Mouse (Mus musculus) 3T3-L1 (cell line): ENCODE measurements at regions not wholly inside any gene's neighbourhood (a gene's known extent, or its start where the extent isn't known, plus 50 kb on each side); places are given as distances from the start of the nearest gene placed in this dataset.

Source experiments
- DNase-seq: peaks from one replicate; pipeline ENCODE4 v3.0.0-alpha.2; 2015; ENCODE audit warnings: low read depth, low spot score

DNA sequence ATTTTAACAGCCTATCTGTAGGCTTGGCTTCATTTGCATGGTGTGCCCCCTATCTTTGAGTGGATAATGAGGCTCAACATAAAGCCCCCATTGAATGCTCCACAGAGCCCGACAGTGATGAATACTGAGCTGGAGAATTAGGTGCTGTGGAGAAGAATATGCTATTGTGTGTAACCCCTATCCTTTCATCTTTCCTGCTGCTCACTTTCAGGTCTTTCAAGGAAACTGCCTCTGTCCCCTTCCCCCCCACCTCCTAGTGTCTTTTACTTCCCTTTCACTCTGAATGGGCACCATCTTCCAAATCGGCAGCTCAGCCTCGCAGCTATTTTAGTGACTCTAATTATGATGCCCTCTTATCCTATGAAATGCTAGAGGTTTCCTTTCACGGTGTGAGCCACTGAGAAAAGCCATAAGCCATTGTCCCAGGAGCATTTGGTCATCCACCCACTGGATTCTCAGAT, 549.8 kb upstream of the Btbd3 start:
- no peak for DNase-seq

- no peak for DNase-seq
These were observed 550.5 kb upstream of the Btbd3 start for GRCm38 (mm10) chr2:137705724-137706422.

DNA sequence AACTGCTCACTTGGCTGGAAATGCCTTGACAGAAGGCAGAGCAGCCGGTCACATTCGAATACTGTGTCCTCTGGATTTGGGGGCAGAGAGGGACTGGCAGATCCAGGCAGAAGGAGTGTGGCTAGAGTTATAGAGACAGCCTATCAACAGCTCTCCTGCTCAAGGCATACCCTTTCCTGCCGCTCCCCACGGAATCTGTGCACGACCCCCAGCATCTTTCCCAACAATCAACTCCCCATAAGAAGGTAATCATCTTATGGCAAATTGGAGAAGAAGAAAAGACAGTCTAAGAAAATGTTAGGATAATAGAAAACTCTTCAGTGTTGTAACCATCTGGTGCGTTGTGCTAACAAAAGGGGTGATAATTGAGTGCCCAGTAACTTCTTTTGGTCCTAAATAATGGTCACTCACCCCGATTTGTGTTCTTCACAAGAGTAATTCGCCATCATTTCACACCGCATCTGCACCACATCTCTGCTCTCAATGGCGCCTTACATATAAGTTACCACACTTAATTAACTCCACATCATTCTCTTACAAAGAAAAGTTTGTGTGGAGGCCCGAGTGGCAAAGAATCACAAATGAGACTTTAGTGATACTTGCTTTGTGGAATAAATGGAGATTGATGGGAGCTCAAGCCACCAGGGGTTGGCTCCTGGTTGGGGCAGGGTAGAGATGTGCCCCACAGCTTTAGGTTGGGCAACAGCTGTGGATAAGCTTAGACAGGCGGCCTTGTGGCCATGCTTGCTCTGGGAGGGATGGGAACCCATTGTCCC, 551.2 kb upstream of the Btbd3 start:
- DNase-seq = no peak

DNA sequence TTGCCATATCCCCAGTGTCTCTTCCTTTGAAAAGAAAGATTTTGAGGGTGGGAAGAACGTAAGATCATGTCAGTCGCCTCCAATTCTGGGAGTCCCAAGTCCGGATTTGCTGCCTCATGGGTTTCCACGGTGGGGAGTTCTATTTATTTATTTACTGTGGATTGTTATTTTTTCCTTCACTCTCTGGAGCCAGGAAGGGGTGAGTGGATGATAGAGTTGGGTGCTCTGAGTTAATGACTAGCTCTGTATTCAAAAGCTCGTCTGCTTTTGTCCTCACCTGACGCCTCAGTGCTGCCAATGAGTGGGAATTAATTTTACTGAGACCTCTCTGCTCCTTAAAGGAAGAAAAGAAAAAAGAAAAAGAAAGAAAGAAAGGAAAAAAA, 551.8 kb upstream of the Btbd3 start:
- no peak for DNase-seq

DNA sequence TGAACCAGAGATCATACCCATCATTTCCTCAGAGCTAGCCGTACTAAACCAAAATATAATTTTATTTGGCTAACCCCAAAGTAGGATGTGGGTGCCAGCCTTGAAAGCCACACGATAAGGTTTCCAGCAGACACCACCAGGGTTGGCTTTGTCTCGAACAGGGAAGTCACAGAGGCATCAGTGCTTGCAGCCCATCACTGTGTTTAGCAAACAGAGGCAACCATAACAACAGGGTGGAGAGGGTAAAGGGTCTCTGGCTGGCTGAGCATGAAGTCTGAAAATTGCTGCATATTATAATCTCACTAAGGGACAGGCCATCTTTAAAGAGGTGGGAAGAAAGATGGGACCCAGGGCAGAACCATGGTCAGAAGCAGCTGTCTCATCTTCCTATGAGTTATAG, 552.3 kb upstream of the Btbd3 start:
- DNase-seq = no peak

GRCm38 (mm10) chr2:137695885-137696284, 560.5 kb upstream of the Btbd3 start:
- DNase-seq = peak; percentile 54

DNA sequence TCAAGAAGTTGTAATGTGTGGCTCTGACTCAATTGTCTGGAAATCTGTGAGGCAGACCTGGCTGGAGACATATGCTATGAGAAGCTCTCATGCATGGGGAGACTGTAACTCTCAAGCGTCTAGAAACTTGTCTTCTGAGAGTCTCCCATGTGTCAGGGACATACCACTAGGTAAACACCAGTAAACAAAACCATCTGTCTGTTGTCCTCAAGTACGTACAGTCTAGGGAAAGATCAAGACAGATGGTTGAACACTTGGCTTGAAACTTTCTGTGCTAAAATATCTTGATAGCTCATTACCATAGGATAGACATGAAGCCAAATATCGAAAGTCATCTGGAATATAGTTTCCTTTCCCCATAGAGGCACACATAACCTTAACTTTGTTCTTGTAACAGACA, 562.3 kb upstream of the Btbd3 start:
- no peak for DNase-seq

GRCm38 (mm10) chr2:137687208-137687607, 569.2 kb upstream of the Btbd3 start:
- no peak for DNase-seq

- DNase-seq = peak; percentile 67
These were observed 569.6 kb upstream of the Btbd3 start for GRCm38 (mm10) chr2:137686735-137687134.

DNA sequence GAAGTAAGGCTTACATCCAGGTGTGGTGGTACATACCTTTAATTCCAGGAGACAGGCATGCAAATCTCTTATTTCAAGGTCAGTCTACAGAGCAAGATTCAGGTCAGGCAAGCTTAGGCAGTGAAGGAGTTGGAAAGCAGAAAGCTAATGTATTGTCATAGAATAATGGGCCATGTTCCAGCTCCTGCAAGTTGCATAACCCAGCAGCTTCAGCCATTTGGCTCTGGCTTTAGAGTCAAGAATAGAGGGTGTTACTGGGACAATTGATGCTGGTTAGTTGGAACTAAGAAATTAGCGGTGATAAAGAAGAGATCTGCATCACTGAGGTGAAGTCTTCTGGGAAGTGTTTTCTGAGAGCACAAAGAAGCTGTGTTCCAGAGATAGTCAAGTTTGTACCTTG, 565.3 kb upstream of the Jag1 start:
- no peak for DNase-seq

DNA sequence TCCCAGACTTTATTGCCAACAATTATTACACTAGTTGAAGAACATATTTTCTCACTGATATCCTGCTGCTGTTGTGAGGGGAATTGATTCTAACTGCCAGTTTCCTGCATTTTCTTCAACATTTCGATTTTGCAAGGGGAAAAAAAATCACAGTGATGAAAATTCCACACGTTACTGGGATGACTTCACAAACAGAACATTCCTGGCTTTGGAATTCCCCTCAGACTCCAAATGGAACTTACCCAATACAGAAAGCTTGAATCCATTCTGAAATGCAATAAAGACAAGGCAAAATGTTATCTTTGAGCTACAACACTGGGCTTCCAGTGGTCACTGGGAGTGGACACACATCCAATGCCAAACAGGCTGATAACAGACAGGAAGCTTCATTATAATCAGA, 546.7 kb upstream of the Jag1 start:
- peak; percentile 76 for DNase-seq

DNA sequence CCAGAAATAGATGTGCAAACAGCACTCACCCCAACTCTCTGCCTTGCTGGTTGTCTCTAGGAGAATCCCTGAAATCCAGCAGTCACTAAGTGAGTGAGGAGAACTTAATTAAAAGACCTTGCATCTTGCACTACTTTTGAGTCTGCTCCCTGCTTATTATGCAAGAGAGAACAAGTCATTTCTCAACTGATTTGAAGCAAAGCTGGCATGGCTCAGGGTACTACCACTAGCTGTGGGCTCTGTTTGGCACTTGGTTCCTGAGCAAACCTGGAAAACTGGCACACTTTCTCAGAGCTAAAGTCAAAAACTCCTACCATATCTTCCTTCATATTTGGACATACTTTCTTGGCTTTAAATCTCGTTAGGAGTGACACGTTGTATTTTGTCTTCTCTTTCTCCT, 545.8 kb upstream of the Jag1 start:
- no peak for DNase-seq

DNA sequence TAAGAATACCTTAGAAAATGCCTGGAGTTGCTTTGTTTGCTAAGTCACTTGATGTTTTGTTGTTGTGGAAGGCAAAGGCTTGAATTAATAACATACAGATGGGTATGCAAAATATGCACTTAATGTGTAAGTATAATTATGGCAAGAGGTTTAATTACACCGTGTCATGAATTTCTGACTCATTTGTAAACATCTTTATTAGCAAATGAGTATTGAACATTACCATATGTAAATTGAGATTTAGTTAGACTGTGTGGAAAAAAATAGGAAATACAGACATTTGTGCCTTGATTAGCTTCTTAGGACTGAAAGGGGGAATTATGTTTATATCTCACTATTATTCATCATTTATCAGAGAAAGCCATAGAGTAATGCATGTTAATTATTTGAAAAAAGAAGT, 544.0 kb upstream of the Jag1 start:
- no peak for DNase-seq

DNA sequence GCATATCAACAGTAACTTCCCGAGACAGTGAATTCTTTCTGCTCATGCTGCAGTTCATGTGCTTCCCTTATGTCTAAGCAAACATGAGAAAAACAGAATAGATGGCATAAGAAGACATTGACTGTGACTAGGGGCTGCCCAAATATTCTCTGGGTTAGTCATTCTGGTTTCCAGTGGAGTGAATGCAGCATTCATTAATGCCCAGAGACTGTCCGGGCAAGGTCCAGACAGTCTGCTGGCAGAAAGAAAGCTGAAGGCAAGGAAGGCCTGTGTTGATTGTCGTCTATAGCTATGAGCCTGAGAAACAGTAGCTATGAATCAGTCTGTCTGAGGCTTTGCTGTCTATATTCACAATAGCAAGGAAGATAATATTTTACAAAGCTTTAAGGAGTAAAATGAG, 537.9 kb upstream of the Jag1 start:
- peak; percentile 82 for DNase-seq

DNA sequence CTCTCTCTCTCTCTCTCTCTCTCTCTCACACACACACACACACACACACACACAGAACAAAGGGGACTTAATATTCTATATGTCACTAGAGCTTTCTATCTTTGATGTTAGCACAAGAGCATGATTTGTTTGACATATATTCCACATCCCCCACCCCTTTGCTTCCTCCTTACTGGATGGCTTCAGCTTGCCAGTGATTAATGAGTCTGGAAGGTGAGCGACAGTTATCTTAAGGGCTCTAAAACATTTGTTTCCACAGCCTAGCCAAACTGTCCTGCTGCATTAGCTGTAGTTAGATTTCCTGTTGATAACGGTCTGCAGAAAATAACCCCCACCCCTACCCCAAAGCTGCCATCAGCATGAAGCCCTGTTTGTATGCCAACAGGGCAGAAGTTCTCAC, 527.7 kb upstream of the Jag1 start:
- DNase-seq = no peak

GRCm38 (mm10) chr2:137643269-137644055, 527.0 kb upstream of the Jag1 start:
- DNase-seq = no peak

- no peak for DNase-seq
These were observed 518.7 kb upstream of the Jag1 start for GRCm38 (mm10) chr2:137635019-137635621.

- no peak for DNase-seq
These were observed 500.2 kb upstream of the Jag1 start for GRCm38 (mm10) chr2:137616637-137617036.

GRCm38 (mm10) chr2:137613791-137614190, 497.3 kb upstream of the Jag1 start:
- DNase-seq = peak; percentile 56

- DNase-seq = peak; percentile 13
These were observed 492.1 kb upstream of the Jag1 start for GRCm38 (mm10) chr2:137608506-137608905.

- DNase-seq = peak; percentile 95
These were observed 481.7 kb upstream of the Jag1 start for GRCm38 (mm10) chr2:137598136-137598535.

DNA sequence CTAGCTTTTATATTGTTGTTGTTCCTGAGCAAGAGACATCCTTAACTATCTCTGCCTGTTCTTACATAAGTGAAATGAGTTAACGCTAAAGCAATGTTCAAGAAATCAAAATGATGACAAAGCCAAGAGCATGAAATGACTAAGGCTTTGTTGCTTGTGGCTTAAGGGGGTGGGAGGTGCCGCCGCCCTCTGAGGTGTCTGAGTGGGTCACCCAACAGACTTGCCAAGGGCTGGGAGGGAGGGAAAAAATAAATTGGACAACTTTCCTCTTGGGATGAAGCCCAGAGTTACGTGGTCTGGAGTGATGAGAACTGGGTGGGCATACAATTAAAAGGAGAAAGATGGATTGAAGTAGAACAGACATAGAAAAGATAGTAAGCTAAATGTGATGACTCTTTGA, 478.1 kb upstream of the Jag1 start:
- peak; percentile 79 for DNase-seq
